Mouse (Mus musculus): ENCODE measurements at regions not wholly inside any gene's neighbourhood (a gene's known extent, or its start where the extent isn't known, plus 50 kb on each side); places are given as distances from the start of the nearest gene placed in this dataset.

GRCm38 (mm10) chr4:12557105-12557504 is 385.3 kb upstream of the Fam92a start:
- Histone ChIP-seq H3K4me3 (replicated peaks; ENCODE audit: control insufficient read depth, low read depth, low read length) (no peak overlapping the region), H3K4me1 (ENCODE audit: control insufficient read depth, insufficient read depth, low read length) (no peaks in the 10 kb centered on the region), H3K27ac (ENCODE audit: control insufficient read depth, insufficient read depth, low read depth, low read length, poor library complexity) (no peak overlapping the region)
- TF ChIP-seq POLR2A (IDR thresholded peaks at IDR 0.05; ENCODE audit: borderline replicate concordance, control insufficient read depth, low read depth, low read length), result no peak
- no peak for TF ChIP-seq CTCF (IDR thresholded peaks at IDR 0.05; ENCODE audit: control insufficient read depth, insufficient read depth, low read length)
- 7% methylated on average over 2 of the region's 2 CpGs for WGBS

GRCm38 (mm10) chr4:12549265-12549664 is 377.4 kb upstream of the Fam92a start:
- Histone ChIP-seq H3K27ac (ENCODE audit: control insufficient read depth, insufficient read depth, low read depth, low read length, poor library complexity) (no peak overlapping the region), H3K4me3 (replicated peaks; ENCODE audit: control insufficient read depth, low read depth, low read length) (no peak overlapping the region), H3K4me1 (ENCODE audit: control insufficient read depth, insufficient read depth, low read length) (no peaks in the 10 kb centered on the region)
- TF ChIP-seq POLR2A (IDR thresholded peaks at IDR 0.05; ENCODE audit: borderline replicate concordance, control insufficient read depth, low read depth, low read length), result no peak
- no peak for TF ChIP-seq CTCF (IDR thresholded peaks at IDR 0.05; ENCODE audit: control insufficient read depth, insufficient read depth, low read length)
- WGBS, result 84% methylated on average over 4 of the region's 4 CpGs

- H3K4me1 ChIP-seq (ENCODE audit: control insufficient read depth, insufficient read depth, low read length), result no peaks in the 10 kb centered on the region
- no peak overlapping the region for H3K4me3 ChIP-seq (replicated peaks; ENCODE audit: control insufficient read depth, low read depth, low read length)
- H3K27ac ChIP-seq (ENCODE audit: control insufficient read depth, insufficient read depth, low read depth, low read length, poor library complexity), result no peak overlapping the region
- WGBS, result 70% methylated on average over 2 of the region's 2 CpGs
- TF ChIP-seq POLR2A (IDR thresholded peaks at IDR 0.05; ENCODE audit: borderline replicate concordance, control insufficient read depth, low read depth, low read length) (no peak), CTCF (IDR thresholded peaks at IDR 0.05; ENCODE audit: control insufficient read depth, insufficient read depth, low read length) (no peak)
Observed at GRCm38 (mm10) chr4:12543906-12544305, 372.1 kb upstream of the Fam92a start.

GRCm38 (mm10) chr4:12541508-12541907 is 369.7 kb upstream of the Fam92a start:
- H3K4me3 ChIP-seq (replicated peaks; ENCODE audit: control insufficient read depth, low read depth, low read length), result no peak overlapping the region
- H3K27ac ChIP-seq (ENCODE audit: control insufficient read depth, insufficient read depth, low read depth, low read length, poor library complexity), result no peak overlapping the region
- no peaks in the 10 kb centered on the region for H3K4me1 ChIP-seq (ENCODE audit: control insufficient read depth, insufficient read depth, low read length)
- TF ChIP-seq CTCF (IDR thresholded peaks at IDR 0.05; ENCODE audit: control insufficient read depth, insufficient read depth, low read length) (no peak), POLR2A (IDR thresholded peaks at IDR 0.05; ENCODE audit: borderline replicate concordance, control insufficient read depth, low read depth, low read length) (no peak)
- WGBS, result 86% methylated on average over 1 of the region's 1 CpGs

DNA sequence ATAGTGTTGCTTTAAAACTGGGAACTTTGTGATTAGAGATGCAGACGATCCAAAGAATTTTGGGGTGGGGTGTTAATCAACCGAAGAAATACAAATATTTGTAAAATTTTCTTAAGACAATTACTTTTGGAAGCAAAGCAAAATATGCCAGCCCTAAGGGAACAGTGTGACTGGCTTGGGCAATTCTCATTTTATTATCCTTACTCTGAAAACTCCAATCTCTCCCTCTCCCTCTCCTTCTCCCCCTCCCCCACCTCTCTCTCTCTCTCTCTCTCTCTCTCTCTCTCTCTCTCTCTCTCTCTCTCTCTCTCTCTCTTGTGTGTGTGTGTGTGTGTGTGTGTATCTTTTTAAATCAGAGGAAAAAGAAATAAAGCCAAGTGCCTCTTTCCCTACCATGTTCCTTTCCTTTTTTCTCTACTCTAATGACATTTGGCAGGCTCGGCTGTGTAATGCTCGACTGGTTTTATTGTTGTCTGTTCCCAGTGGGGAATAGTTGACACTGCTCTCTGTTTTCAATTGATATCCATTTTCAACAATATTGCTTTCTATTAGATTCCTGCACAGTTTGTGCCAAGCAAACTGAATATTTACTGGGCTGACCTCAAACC is 367.5 kb upstream of the Fam92a start:
- Histone ChIP-seq H3K4me3 (replicated peaks; ENCODE audit: control insufficient read depth, low read depth, low read length) (no peak overlapping the region), H3K27ac (ENCODE audit: control insufficient read depth, insufficient read depth, low read depth, low read length, poor library complexity) (no peak overlapping the region), H3K4me1 (ENCODE audit: control insufficient read depth, insufficient read depth, low read length) (no peaks in the 10 kb centered on the region)
- 63% methylated on average over 4 of the region's 4 CpGs for WGBS
- no peak for TF ChIP-seq CTCF (IDR thresholded peaks at IDR 0.05; ENCODE audit: control insufficient read depth, insufficient read depth, low read length)
- TF ChIP-seq POLR2A (IDR thresholded peaks at IDR 0.05; ENCODE audit: borderline replicate concordance, control insufficient read depth, low read depth, low read length), result no peak

- no peak for TF ChIP-seq CTCF (IDR thresholded peaks at IDR 0.05; ENCODE audit: control insufficient read depth, insufficient read depth, low read length)
- no peak for TF ChIP-seq POLR2A (IDR thresholded peaks at IDR 0.05; ENCODE audit: borderline replicate concordance, control insufficient read depth, low read depth, low read length)
- Histone ChIP-seq H3K4me1 (ENCODE audit: control insufficient read depth, insufficient read depth, low read length) (no peaks in the 10 kb centered on the region), H3K4me3 (replicated peaks; ENCODE audit: control insufficient read depth, low read depth, low read length) (no peak overlapping the region), H3K27ac (ENCODE audit: control insufficient read depth, insufficient read depth, low read depth, low read length, poor library complexity) (no peak overlapping the region)
- 19% methylated on average over 4 of the region's 4 CpGs for WGBS
Observed at GRCm38 (mm10) chr4:12538694-12539121, 366.9 kb upstream of the Fam92a start.

DNA sequence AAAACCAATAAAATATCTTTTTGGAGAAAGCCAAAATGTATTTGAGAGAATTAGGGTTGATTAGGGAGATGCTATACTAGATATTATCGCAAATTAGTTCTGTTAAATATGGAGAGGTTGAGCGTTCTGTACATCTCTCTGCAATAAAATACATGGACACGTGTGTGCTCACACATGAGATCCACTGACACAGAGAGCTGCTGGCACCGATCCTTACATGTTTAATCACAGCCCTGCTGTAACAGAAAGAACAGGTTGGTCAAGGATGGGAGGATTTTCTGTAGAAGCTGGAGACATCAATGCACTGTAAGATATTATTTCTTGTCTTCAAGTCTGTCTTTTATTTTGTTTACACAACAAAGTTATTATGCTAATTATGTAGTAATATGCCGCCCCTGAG is 366.2 kb upstream of the Fam92a start:
- H3K4me3 ChIP-seq (replicated peaks; ENCODE audit: control insufficient read depth, low read depth, low read length), result no peak overlapping the region
- no peaks in the 10 kb centered on the region for H3K4me1 ChIP-seq (ENCODE audit: control insufficient read depth, insufficient read depth, low read length)
- TF ChIP-seq POLR2A (IDR thresholded peaks at IDR 0.05; ENCODE audit: borderline replicate concordance, control insufficient read depth, low read depth, low read length) (no peak), CTCF (IDR thresholded peaks at IDR 0.05; ENCODE audit: control insufficient read depth, insufficient read depth, low read length) (no peak)
- no peak overlapping the region for H3K27ac ChIP-seq (ENCODE audit: control insufficient read depth, insufficient read depth, low read depth, low read length, poor library complexity)
- WGBS, result 74% methylated on average over 5 of the region's 5 CpGs

DNA sequence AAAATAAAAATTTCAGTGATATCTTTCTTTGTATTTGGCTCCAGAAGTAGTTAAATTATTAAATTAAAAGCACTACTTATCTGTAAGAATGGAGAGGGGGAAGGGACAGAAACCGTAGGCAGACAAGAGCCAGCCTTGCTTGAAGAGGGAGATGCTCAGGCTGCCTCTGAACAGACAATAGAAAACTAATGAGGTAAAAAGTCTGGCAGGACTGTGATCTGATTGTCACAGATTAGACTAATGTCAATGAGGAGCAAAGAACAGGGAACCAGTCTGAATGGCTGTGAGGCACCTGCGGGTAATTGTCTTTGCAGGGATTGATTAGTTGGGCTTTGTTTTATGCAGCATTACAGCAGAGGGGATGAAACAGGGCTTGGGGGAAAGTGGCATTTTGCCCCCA is 362.3 kb upstream of the Fam92a start:
- Histone ChIP-seq H3K4me3 (replicated peaks; ENCODE audit: control insufficient read depth, low read depth, low read length) (no peak overlapping the region), H3K27ac (ENCODE audit: control insufficient read depth, insufficient read depth, low read depth, low read length, poor library complexity) (no peak overlapping the region), H3K4me1 (ENCODE audit: control insufficient read depth, insufficient read depth, low read length) (no peaks in the 10 kb centered on the region)
- TF ChIP-seq POLR2A (IDR thresholded peaks at IDR 0.05; ENCODE audit: borderline replicate concordance, control insufficient read depth, low read depth, low read length), result no peak
- no peak for TF ChIP-seq CTCF (IDR thresholded peaks at IDR 0.05; ENCODE audit: control insufficient read depth, insufficient read depth, low read length)
- WGBS, result 82% methylated on average over 2 of the region's 2 CpGs

- Histone ChIP-seq H3K4me1 (ENCODE audit: control insufficient read depth, insufficient read depth, low read length) (no peaks in the 10 kb centered on the region), H3K27ac (ENCODE audit: control insufficient read depth, insufficient read depth, low read depth, low read length, poor library complexity) (no peak overlapping the region), H3K4me3 (replicated peaks; ENCODE audit: control insufficient read depth, low read depth, low read length) (no peak overlapping the region)
- TF ChIP-seq CTCF (IDR thresholded peaks at IDR 0.05; ENCODE audit: control insufficient read depth, insufficient read depth, low read length) (no peak), POLR2A (IDR thresholded peaks at IDR 0.05; ENCODE audit: borderline replicate concordance, control insufficient read depth, low read depth, low read length) (no peak)
- 17% methylated on average over 4 of the region's 4 CpGs for WGBS
Observed at GRCm38 (mm10) chr4:12532961-12533360, 361.1 kb upstream of the Fam92a start.

All from bone marrow, adult 2 months (tissue).